Mouse (Mus musculus) left cerebral cortex, adult 2 months (tissue): ENCODE measurements around the gene Gm11060. TPM values are rescaled to one million over a fixed set of nuclear protein-coding genes. Genes with fewer than 3 reads are reported as not detected.

ENCODE experiments used
- DNase-seq, 2 experiments: peaks; one replicate each; pipeline ENCODE4 v3.0.0; 2021 to 2022; ENCODE audit warnings: low spot score in 2 of 2, mixed read lengths in 1 of 2; ENCODE audit errors: extremely low spot score in 1 of 2
- H3K27ac ChIP-seq: fragments of 200-600 bp; 2 replicates; pipeline ENCODE4 v1.8.1; 2022
- H3K4me3 ChIP-seq: fragments of 200-600 bp; 2 replicates; pipeline ENCODE4 v1.8.1; 2022
- CTCF ChIP-seq: fragments of 200-600 bp; IDR thresholded peaks from 2 replicates; pipeline ENCODE4 v1.8.1; 2022; ENCODE audit warnings: antibody characterized with exemption, mild to moderate bottlenecking, moderate library complexity
- intact Hi-C: fragments of 180-260 bp; cut with DNase I; formaldehyde crosslinking; loops from one replicate; pipeline ENCODE4 v1.15.1; 2025
- total RNA-seq, 2 experiments: library from RNA; stranded (reverse); gene quantifications; 2 replicates each; pipeline ENCODE4 v1.2.3; 2021

Gene Gm11060
- total RNA-seq, 2 experiments from 2014 or later, result not detected

- Histone ChIP-seq H3K4me3 (no peak overlapping the region), H3K27ac (no peak overlapping the region)
- no peak for DNase-seq
- TF ChIP-seq CTCF, result no peak
- intact Hi-C loops, result no loop called here
Observed at GRCm38 (mm10) chr2:105132300-105132699, 40.5 kb downstream of the Gm11060 start.

- no peak for DNase-seq
- TF ChIP-seq CTCF, result no peak
- intact Hi-C loops, result no loop called here
- H3K4me3 ChIP-seq, result no peak overlapping the region
- H3K27ac ChIP-seq, result no peak overlapping the region
Observed at GRCm38 (mm10) chr2:105132933-105133795, 41.3 kb downstream of the Gm11060 start.

GRCm38 (mm10) chr2:105134296-105134695 lies 42.5 kb downstream of the Gm11060 start:
- H3K4me3 ChIP-seq, result no peak overlapping the region
- no peak for TF ChIP-seq CTCF
- intact Hi-C loops, result no loop called here
- H3K27ac ChIP-seq, result no peak overlapping the region
- no peak for DNase-seq

GRCm38 (mm10) chr2:105139471-105139870 lies 47.7 kb downstream of the Gm11060 start:
- intact Hi-C loops, result no loop called here

GRCm38 (mm10) chr2:105141371-105141770 lies 49.6 kb downstream of the Gm11060 start:
- intact Hi-C loops, result no loop called here

More at GRCm38 (mm10) chr2:105139471-105139870, 47.7 kb downstream of the Gm11060 start:
- no peak for DNase-seq
- no peak for TF ChIP-seq CTCF
- Histone ChIP-seq H3K4me3 (no peak overlapping the region), H3K27ac (no peak overlapping the region)

More at GRCm38 (mm10) chr2:105141371-105141770, 49.6 kb downstream of the Gm11060 start:
- no peak overlapping the region for H3K4me3 ChIP-seq
- no peak for TF ChIP-seq CTCF
- no peak overlapping the region for H3K27ac ChIP-seq
- DNase-seq, result no peak

Other genes starting within 250 kb of the Gm11060 start
- gene Prrg4, start 242.1 kb upstream of the Gm11060 start, total RNA-seq, result under 1 TPM; 0.49 to 0.63 TPM
- gene Ccdc73, start 224.2 kb upstream of the Gm11060 start, total RNA-seq, result 1 to 10 TPM in 1 of 2 experiments, not detected in 1; 2.4 TPM
- 10 to 100 TPM; 83.4 to 89.8 TPM for gene Eif3m, start 74.9 kb upstream of the Gm11060 start, total RNA-seq
- under 1 TPM in 1 of 2 experiments, not detected in 1; 0.14 TPM for gene Wt1, start 34.5 kb downstream of the Gm11060 start, total RNA-seq
- not detected for gene Them7, start 132.3 kb downstream of the Gm11060 start, total RNA-seq